7 mouse cellular contexts compared by ENCODE assay signal in genomic region chr6:119543456-119543802, GRCm38 (mm10). TPM values are rescaled to one million over a fixed set of nuclear protein-coding genes. Genes with fewer than 3 reads are reported as not detected.
DNase-seq lines count a peak whose midpoint lies in the region; ATAC-seq lines count a peak whose summit lies in the region.

No protein-coding gene starts in this region.

- intact Hi-C loops in heart, postnatal 14 days (cut with DNase I), result loop anchor here (5.0 kb wide), 1 partner anchor 51 kb away; no protein-coding TSS in a partner anchor
- intact Hi-C loops in left cerebral cortex, postnatal 36 days (cut with DNase I), result no loop called here

- 0 out of 2 replicates have a peak, but pooled peaks have one; percentile 18 for ATAC-seq in embryonic facial prominence, embryonic 12.5 days (ENCODE audit: insufficient number of reproducible peaks, insufficient read depth, low FRiP score, low TSS enrichment)
- no peak for ATAC-seq in liver, embryonic 15.5 days (ENCODE audit: insufficient read depth)
- no peak for ATAC-seq in stomach, embryonic 15.5 days (ENCODE audit: insufficient read depth, low FRiP score, low read depth)

- H3K4me1 ChIP-seq in embryonic facial prominence, embryonic 12.5 days, result peaks cover 19% of the 10 kb centered on the region; the same call in 1 of the 2 replicates
- H3K4me1 ChIP-seq in liver, embryonic 15.5 days (replicated peaks), result peaks cover 4% of the 10 kb centered on the region; the same call in 1 of the 2 replicates
- 0 out of 2 replicates have a peak, but pooled peaks cover 5% of the 10 kb centered on the region for H3K4me1 ChIP-seq in stomach, embryonic 15.5 days

- H3K27me3 ChIP-seq in embryonic facial prominence, embryonic 12.5 days, result peaks cover 12% of the 10 kb centered on the region
- peaks cover 66% of the 10 kb centered on the region for H3K27me3 ChIP-seq in liver, embryonic 15.5 days
- peaks cover 7% of the 10 kb centered on the region; the same call in 1 of the 2 replicates for H3K27me3 ChIP-seq in stomach, embryonic 15.5 days (replicated peaks)

- no peak overlapping the region for H3K27ac ChIP-seq in embryonic facial prominence, embryonic 12.5 days
- no peak overlapping the region for H3K27ac ChIP-seq in liver, embryonic 15.5 days (replicated peaks)
- no peak overlapping the region for H3K27ac ChIP-seq in stomach, embryonic 15.5 days

- no peaks in the 10 kb centered on the region for H3K9me3 ChIP-seq in embryonic facial prominence, embryonic 12.5 days
- H3K9me3 ChIP-seq in liver, embryonic 15.5 days (replicated peaks), result no peaks in the 10 kb centered on the region
- no peaks in the 10 kb centered on the region for H3K9me3 ChIP-seq in stomach, embryonic 15.5 days

- H3K36me3 ChIP-seq in embryonic facial prominence, embryonic 12.5 days, result no peaks in the 10 kb centered on the region
- H3K36me3 ChIP-seq in liver, embryonic 15.5 days (replicated peaks), result no peaks in the 10 kb centered on the region
- no peaks in the 10 kb centered on the region for H3K36me3 ChIP-seq in stomach, embryonic 15.5 days

- WGBS in embryonic facial prominence, embryonic 12.5 days, result under 1% methylated on average over 30 of the region's 30 CpGs
- 2% methylated on average over 28 of the region's 30 CpGs for WGBS in liver, embryonic 15.5 days (ENCODE audit: insufficient replicate concordance)
- 1% methylated on average over 29 of the region's 30 CpGs for WGBS in stomach, embryonic 15.5 days

- peak overlapping the region; percentile 79 for H3K9ac ChIP-seq in embryonic facial prominence, embryonic 12.5 days
- H3K9ac ChIP-seq in liver, embryonic 15.5 days, result no peak overlapping the region
- H3K9ac ChIP-seq in stomach, embryonic 15.5 days, result peak overlapping the region; percentile 46; the same call in 1 of the 2 replicates

- H3K4me3 ChIP-seq in embryonic facial prominence, embryonic 12.5 days, result peak overlapping the region; percentile 79
- peak overlapping the region; percentile 52 for H3K4me3 ChIP-seq in liver, embryonic 15.5 days (replicated peaks)
- H3K4me3 ChIP-seq in stomach, embryonic 15.5 days (replicated peaks), result peak overlapping the region; percentile 72

- H3K4me2 ChIP-seq in embryonic facial prominence, embryonic 12.5 days (replicated peaks), result peak overlapping the region; percentile 90
- peak overlapping the region; percentile 71 for H3K4me2 ChIP-seq in liver, embryonic 15.5 days
- H3K4me2 ChIP-seq in stomach, embryonic 15.5 days, result peak overlapping the region; percentile 94

- DNase-seq in ovary, postnatal 36 days (ENCODE audit: low spot score), result peak; percentile 29
- DNase-seq in ovary, adult 18-20 months (ENCODE audit: low spot score), result no peak
- peak; percentile 22 to 27 for DNase-seq in heart, postnatal 14 days
- no peak for DNase-seq in left cerebral cortex, postnatal 36 days (ENCODE audit: low spot score in 2 of 2)

RNA-seq across cellular contexts. Expression of gene Wnt5b, which starts 0.7 kb away (rescaled TPM):
- 17.9 and 20.0 TPM in 2 replicates for polyA plus RNA-seq in embryonic facial prominence, embryonic 12.5 days (2016; fragmentation: Nextera tagmentation; extraction: Ambion mirVana)
- 1 to 10 TPM; 4.7 to 4.9 TPM for total RNA-seq in heart, postnatal 14 days (2021)
- polyA plus RNA-seq in liver, embryonic 15.5 days (2015; fragmentation: Nextera tagmentation; extraction: Ambion mirVana), result 0.30 and 0.41 TPM in 2 replicates
- polyA plus RNA-seq in stomach, embryonic 15.5 days (2015; fragmentation: Nextera tagmentation; extraction: Ambion mirVana), result 8.7 and 10.4 TPM in 2 replicates
- 1 to 10 TPM; 1.4 to 1.6 TPM for total RNA-seq in left cerebral cortex, postnatal 36 days (2021)

Comparison
In these comparisons a context has a peak if more than half of its experiments do, and no peak if none do; other contexts are left out.
1. DNase-seq: peak in ovary, postnatal 36 days (single experiment) and heart, postnatal 14 days (2 of 2); none in ovary, adult 18-20 months (single experiment) and left cerebral cortex, postnatal 36 days (0 of 2).
2. Peak in every context shown above with its lines, with median percentiles within 50 percentile points of each other: H3K4me2 ChIP-seq and H3K4me3 ChIP-seq.